ENCODE assay signal across 10 mouse cellular contexts in genomic region chr8:72354272-72354671, GRCm38 (mm10). TPM values are rescaled to one million over a fixed set of nuclear protein-coding genes. Genes with fewer than 3 reads are reported as not detected.
A peak's percentile ranks its signal among the peaks of the same experiment; 100 is the strongest.
DNase-seq lines count a peak whose midpoint lies in the region; ATAC-seq and TF ChIP-seq lines count a peak whose summit lies in the region.
"Had no signal": no experiment of that assay in that cellular context is flagged by ENCODE, and none has a peak within 500 bp of the region (broad histone marks: within the 10 kb centered on the region; RNA-seq: fewer than 3 reads in every experiment).

No protein-coding gene starts in this region.

- H3K4me1 ChIP-seq in lung, adult 2 months (ENCODE audit: control insufficient read depth, insufficient read depth, low read length), result peaks cover 30% of the 10 kb centered on the region
- no peaks in the 10 kb centered on the region for H3K4me1 ChIP-seq in stomach, postnatal 0 days (replicated peaks; ENCODE audit: control insufficient read depth, insufficient read depth)
- no peaks in the 10 kb centered on the region for H3K4me1 ChIP-seq in midbrain, embryonic 14.5 days (ENCODE audit: control insufficient read depth, insufficient read depth, low read length)
- no peaks in the 10 kb centered on the region for H3K4me1 ChIP-seq in midbrain, postnatal 0 days (ENCODE audit: insufficient read depth, low read length)
- H3K4me1 ChIP-seq: hindbrain, embryonic 15.5 days had no signal

- H3K27ac ChIP-seq in stomach, postnatal 0 days (replicated peaks), result no peak overlapping the region
- no peak overlapping the region for H3K27ac ChIP-seq in midbrain, embryonic 14.5 days (replicated peaks; ENCODE audit: low read depth, low read length)
- H3K27ac ChIP-seq in midbrain, postnatal 0 days (ENCODE audit: low read depth, low read length), result no peak overlapping the region
- H3K27ac ChIP-seq: hindbrain, embryonic 15.5 days had no signal

- 31% methylated on average over 11 of the region's 11 CpGs for WGBS in lung, adult 2 months
- WGBS in stomach, postnatal 0 days, result 56% methylated on average over 11 of the region's 11 CpGs
- WGBS in midbrain, embryonic 14.5 days, result 91% methylated on average over 11 of the region's 11 CpGs
- WGBS in midbrain, postnatal 0 days, result 83% methylated on average over 11 of the region's 11 CpGs

- no peak overlapping the region for H3K9ac ChIP-seq in stomach, postnatal 0 days (ENCODE audit: low read length)
- H3K9ac ChIP-seq in midbrain, embryonic 14.5 days (replicated peaks; ENCODE audit: low read length), result no peak overlapping the region
- H3K9ac ChIP-seq in midbrain, postnatal 0 days (replicated peaks; ENCODE audit: low read length, poor library complexity, severe bottlenecking), result no peak overlapping the region
- H3K9ac ChIP-seq: hindbrain, embryonic 15.5 days had no signal

- no peak overlapping the region for H3K4me2 ChIP-seq in stomach, postnatal 0 days (replicated peaks; ENCODE audit: low read depth)
- no peak overlapping the region for H3K4me2 ChIP-seq in midbrain, embryonic 14.5 days (ENCODE audit: low read length)
- no peak overlapping the region for H3K4me2 ChIP-seq in midbrain, postnatal 0 days (ENCODE audit: low read depth, low read length, poor library complexity, severe bottlenecking)
- H3K4me2 ChIP-seq: hindbrain, embryonic 15.5 days had no signal

- H3K9me3 ChIP-seq in stomach, postnatal 0 days (ENCODE audit: control insufficient read depth, low read length), result no peaks in the 10 kb centered on the region
- no peaks in the 10 kb centered on the region for H3K9me3 ChIP-seq in midbrain, embryonic 14.5 days (ENCODE audit: control insufficient read depth, low read length)
- H3K9me3 ChIP-seq in midbrain, postnatal 0 days (ENCODE audit: low read length), result no peaks in the 10 kb centered on the region
- H3K9me3 ChIP-seq: hindbrain, embryonic 15.5 days had no signal

- no peak for TF ChIP-seq EP300 in stomach, postnatal 0 days (optimal IDR thresholded peaks at IDR 0.05)

- H3K4me3 ChIP-seq in lung, adult 2 months (replicated peaks; ENCODE audit: extremely low read depth, low read depth, low read length), result no peak overlapping the region
- H3K4me3 ChIP-seq in stomach, postnatal 0 days (ENCODE audit: low read depth, low read length), result no peak overlapping the region
- no peak overlapping the region for H3K4me3 ChIP-seq in midbrain, embryonic 14.5 days (replicated peaks; ENCODE audit: low read depth, low read length)
- no peak overlapping the region for H3K4me3 ChIP-seq in midbrain, postnatal 0 days (ENCODE audit: low read depth, low read length)
- H3K4me3 ChIP-seq: hindbrain, embryonic 15.5 days had no signal

- TF ChIP-seq POLR2A in lung, adult 2 months (IDR thresholded peaks at IDR 0.05; ENCODE audit: borderline replicate concordance, extremely low read depth, low read depth, low read length), result no peak

- no peaks in the 10 kb centered on the region for H3K27me3 ChIP-seq in stomach, postnatal 0 days (ENCODE audit: control insufficient read depth, insufficient read depth, low read length)
- H3K27me3 ChIP-seq in midbrain, embryonic 14.5 days (ENCODE audit: control insufficient read depth, insufficient read depth, low read length), result no peaks in the 10 kb centered on the region
- H3K27me3 ChIP-seq in midbrain, postnatal 0 days (ENCODE audit: insufficient read depth, low read length), result no peaks in the 10 kb centered on the region
- H3K27me3 ChIP-seq: hindbrain, embryonic 15.5 days; Patski had no signal

- ATAC-seq in hematopoietic stem cell, adult 5-6 weeks (replicated peaks in 1 of 2; ENCODE audit: insufficient read depth in 1 of 2, low FRiP score in 2 of 2, low TSS enrichment in 1 of 2, low read depth in 1 of 2, poor library complexity in 2 of 2, severe bottlenecking in 2 of 2), result peak; percentile 38 to 47
- ATAC-seq in stomach, postnatal 0 days (ENCODE audit: low FRiP score, low TSS enrichment), result no peak
- no peak for ATAC-seq in midbrain, embryonic 14.5 days (ENCODE audit: low FRiP score, low TSS enrichment)
- ATAC-seq in midbrain, postnatal 0 days (ENCODE audit: low FRiP score), result no peak
- ATAC-seq: Patski had no signal

- H3K36me3 ChIP-seq in stomach, postnatal 0 days (ENCODE audit: control insufficient read depth, insufficient read depth, low read length), result peaks cover 7% of the 10 kb centered on the region; the same call in 1 of the 2 replicates
- H3K36me3 ChIP-seq in midbrain, embryonic 14.5 days (ENCODE audit: control insufficient read depth, insufficient read depth, low read length), result peaks cover 81% of the 10 kb centered on the region
- peaks cover 53% of the 10 kb centered on the region for H3K36me3 ChIP-seq in midbrain, postnatal 0 days (ENCODE audit: insufficient read depth, low read length)

- no peak for TF ChIP-seq CTCF in lung, adult 2 months (IDR thresholded peaks at IDR 0.05; ENCODE audit: insufficient read depth, low read length)
- TF ChIP-seq CTCF in stomach, postnatal 0 days (IDR thresholded peaks at IDR 0.05; ENCODE audit: low read depth), result no peak
- no peak for TF ChIP-seq CTCF in midbrain, postnatal 0 days (IDR thresholded peaks at IDR 0.05)

- peak; percentile 41 for DNase-seq in right cerebral cortex, adult 18-20 months
- DNase-seq in right cerebral cortex, postnatal 36 days (ENCODE audit: low spot score in 2 of 2), result no peak
- peak; percentile 44 for DNase-seq in lung, adult 2 months
- DNase-seq in stomach, postnatal 0 days (ENCODE audit: low spot score), result peak; percentile 20
- DNase-seq in midbrain, embryonic 14.5 days, result no peak
- DNase-seq in layer of hippocampus, adult 9-10 months (ENCODE audit: low spot score), result no peak
- no peak for DNase-seq in midbrain, postnatal 0 days (ENCODE audit: low spot score)

RNA-seq across cellular contexts. Expression of gene Klf2, which starts 35.4 kb away (rescaled TPM):
- total RNA-seq in hematopoietic stem cell, adult 5-6 weeks (2017), result 9.4 and 17.1 TPM in 2 replicates
- polyA plus RNA-seq in lung, adult 2 months (2012; rRNA removed), result 144 and 340 TPM in 2 replicates
- 9.5 and 11.1 TPM in 2 replicates for polyA plus RNA-seq in stomach, postnatal 0 days (2015; fragmentation: Nextera tagmentation; extraction: Ambion mirVana)
- polyA plus RNA-seq in midbrain, embryonic 14.5 days (2014; fragmentation: Nextera tagmentation; extraction: Ambion mirVana), result 3.1 and 5.7 TPM in 2 replicates
- 5.3 and 7.8 TPM in 2 replicates for total RNA-seq in midbrain, postnatal 0 days (2014; rRNA removed)
- polyA plus RNA-seq in midbrain, postnatal 0 days (2015; fragmentation: Nextera tagmentation; extraction: Ambion mirVana), result 9.8 and 10.5 TPM in 2 replicates

RNA-seq across cellular contexts. Expression of gene Gm10282, which starts 49.2 kb away (rescaled TPM):
- 35.8 and 41.2 TPM in 2 replicates for total RNA-seq in hematopoietic stem cell, adult 5-6 weeks (2017)
- 0.53 and 1.8 TPM in 2 replicates for polyA plus RNA-seq in lung, adult 2 months (2012; rRNA removed)
- 9.6 and 9.9 TPM in 2 replicates for polyA plus RNA-seq in stomach, postnatal 0 days (2015; fragmentation: Nextera tagmentation; extraction: Ambion mirVana)
- polyA plus RNA-seq in midbrain, embryonic 14.5 days (2014; fragmentation: Nextera tagmentation; extraction: Ambion mirVana), result 13.6 and 18.2 TPM in 2 replicates
- total RNA-seq in midbrain, postnatal 0 days (2014; rRNA removed), result 2.4 and 3.9 TPM in 2 replicates
- 9.0 and 10.2 TPM in 2 replicates for polyA plus RNA-seq in midbrain, postnatal 0 days (2015; fragmentation: Nextera tagmentation; extraction: Ambion mirVana)

Comparison
In these comparisons a context has a peak if more than half of its experiments do, and no peak if none do; other contexts are left out.
1. DNase-seq: peak in right cerebral cortex, adult 18-20 months (single experiment), lung, adult 2 months (single experiment) and stomach, postnatal 0 days (single experiment); none in right cerebral cortex, postnatal 36 days (0 of 2), midbrain, embryonic 14.5 days (single experiment), layer of hippocampus, adult 9-10 months (single experiment) and midbrain, postnatal 0 days (single experiment).
2. ATAC-seq: peak in hematopoietic stem cell, adult 5-6 weeks (2 of 2); none in stomach, postnatal 0 days (single experiment), midbrain, embryonic 14.5 days (single experiment) and midbrain, postnatal 0 days (single experiment).
3. RNA of gene Klf2, which starts 35.4 kb away (polyA plus RNA-seq): 144 to 340 TPM in lung, adult 2 months; 9.8 to 10.5 TPM in midbrain, postnatal 0 days, 9.5 to 11.1 TPM in stomach, postnatal 0 days and 3.1 to 5.7 TPM in midbrain, embryonic 14.5 days; every median in the first group is over 10 times any median in the second.